Mouse (Mus musculus) megakaryocyte-erythroid progenitor cell, adult 5 weeks (primary cell): ENCODE results near the gene Slc9b1. TPM values are rescaled to one million over a fixed set of nuclear protein-coding genes. Genes with fewer than 3 reads are reported as not detected.

Experiments
- polyA plus RNA-seq: library from polyadenylated mRNA; stranded (reverse); fragments of >175 nt; gene quantifications from 2 replicates; pipeline ENCODE4 v1.2.3, GENCODE M21; 2012

The Slc9b1 gene
- polyA plus RNA-seq: not detected in 2 replicates

GRCm38 (mm10) chr3:135347739-135348264, at the start of gene Slc9b1:
Gene Slc9b1, plus strand, starts transcription at chr3:135348029.

DNA sequence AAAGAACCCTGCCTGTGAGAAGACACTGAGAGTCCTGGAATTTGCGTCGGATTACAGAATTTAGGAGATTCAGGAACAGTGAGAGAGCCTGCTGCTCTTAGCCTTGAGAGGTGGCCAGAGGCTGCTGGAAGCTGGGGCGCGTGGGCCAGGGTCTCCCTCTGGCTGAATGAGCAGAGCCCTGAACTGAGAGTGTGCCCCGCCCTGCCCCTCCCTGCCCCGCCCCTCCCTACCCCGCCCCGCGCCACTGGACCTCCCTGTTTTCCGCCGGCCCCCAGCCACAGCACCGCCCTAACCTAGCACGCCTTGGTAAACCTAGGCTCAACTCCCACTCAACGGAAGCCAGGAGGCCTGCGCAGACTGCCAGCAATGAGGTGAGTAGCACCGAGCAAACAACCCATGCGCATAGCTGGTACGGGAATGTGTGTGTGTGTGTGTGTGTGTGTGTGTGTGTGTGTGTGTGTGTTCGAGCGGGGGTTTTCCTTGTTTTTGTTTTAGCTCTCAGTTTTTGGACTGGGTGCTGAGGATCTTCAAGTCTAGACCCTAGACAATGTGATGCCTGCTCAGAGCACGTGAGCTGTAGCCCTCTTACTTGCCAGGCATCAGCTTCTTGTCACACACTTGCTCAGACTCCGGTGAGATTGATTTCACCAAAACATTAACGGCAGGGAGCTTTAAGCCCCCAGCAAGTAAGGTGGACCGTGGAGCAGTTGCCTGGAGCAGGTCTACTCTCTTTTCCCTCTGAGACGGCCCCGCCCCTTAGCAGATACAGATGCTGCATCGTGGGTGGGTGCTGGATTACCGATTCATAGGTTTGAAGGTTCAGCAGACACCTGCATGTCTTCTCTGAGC, 40.2 kb upstream of the Slc9b1 start, which contains the start of gene Slc9b2:
TSS of gene Slc9b2 (plus strand) at position 290 of the 849 bp plus-strand sequence.

DNA sequence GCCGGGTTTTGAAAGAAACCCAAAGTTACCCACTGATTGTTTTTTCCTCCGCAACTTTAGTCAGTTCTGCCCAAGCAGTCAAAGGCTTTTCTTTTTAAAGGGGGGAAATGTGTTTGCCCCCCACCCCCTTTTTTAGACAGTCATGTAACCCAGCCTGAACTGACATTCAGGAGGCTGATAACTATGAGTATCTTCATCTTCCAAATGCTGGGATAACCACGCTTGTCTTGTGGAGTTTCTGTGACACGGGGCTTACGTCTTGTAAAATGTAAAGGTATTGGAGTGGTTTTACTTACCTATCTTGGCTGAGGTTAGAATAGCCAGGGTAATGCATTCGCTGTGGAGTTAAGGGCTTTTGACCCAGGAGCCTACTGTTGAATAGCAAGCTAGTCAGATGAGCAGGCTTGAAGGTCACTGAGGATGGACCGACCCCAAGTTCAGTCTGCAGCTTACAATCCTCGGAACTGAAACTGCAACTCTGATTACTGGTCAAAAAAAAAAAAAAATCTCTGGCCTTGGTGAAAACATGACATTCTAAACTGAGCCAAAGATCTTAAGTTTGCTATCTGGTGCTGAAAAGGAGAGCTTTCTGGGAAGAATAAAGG, 75.9 kb downstream of the Slc9b1 start, which contains the start of gene Cisd2:
TSS of gene Cisd2 (minus strand) at position 318 of the 605 bp plus-strand sequence.

GRCm38 (mm10) chr3:135437758-135438495, 90.1 kb downstream of the Slc9b1 start, which contains the start of gene Ube2d3:
Gene Ube2d3, plus strand, starts transcription at chr3:135438149.

Other genes starting within 250 kb of the Slc9b1 start
- gene Cenpe, start 135.5 kb upstream of the Slc9b1 start, polyA plus RNA-seq: 2.9 and 3.1 TPM in 2 replicates
- 0.20 and 0.26 TPM in 2 replicates for gene Bdh2, start 66.8 kb upstream of the Slc9b1 start, polyA plus RNA-seq
- 0.01 TPM in 1 of 2 replicates, not detected in the other for gene Slc9b2, start 40.3 kb upstream of the Slc9b1 start, polyA plus RNA-seq
- 22.3 and 24.9 TPM in 2 replicates for gene Cisd2, start 75.9 kb downstream of the Slc9b1 start, polyA plus RNA-seq
- 534 and 578 TPM in 2 replicates for gene Ube2d3, start 90.1 kb downstream of the Slc9b1 start, polyA plus RNA-seq
- gene Manba, start 137.6 kb downstream of the Slc9b1 start, polyA plus RNA-seq: 7.9 and 8.8 TPM in 2 replicates